Mouse (Mus musculus): ENCODE measurements around the gene Sec24d. TPM values are rescaled to one million over a fixed set of nuclear protein-coding genes. Genes with fewer than 3 reads are reported as not detected.

Gene Sec24d
- total RNA-seq, 1 experiment, result 20.0 TPM

- Histone ChIP-seq H3K27ac (ENCODE audit: insufficient read depth, low read depth, low read length, poor library complexity, severe bottlenecking) (no peak overlapping the region), H3K9me3 (ENCODE audit: control insufficient read depth, insufficient read depth, low read depth, low read length) (no peaks in the 10 kb centered on the region), H3K9ac (ENCODE audit: insufficient read depth, low read depth, low read length, poor library complexity, severe bottlenecking) (no peak overlapping the region), H3K4me1 (ENCODE audit: control insufficient read depth in 2 of 2, insufficient read depth in 2 of 2, low read length in 2 of 2, poor library complexity in 1 of 2) (peaks cover 0 to 5% of the 10 kb centered on the region in 2 experiments; a peak in 1 of 4 replicates), H3K4me3 (ENCODE audit: insufficient read depth in 1 of 2, low read depth in 1 of 2, low read length in 2 of 2, poor library complexity in 1 of 2, severe bottlenecking in 1 of 2) (no peak overlapping the region), H3K36me3 (ENCODE audit: control insufficient read depth, insufficient read depth, low read length, poor library complexity, severe bottlenecking) (peaks cover 4% of the 10 kb centered on the region; the same call in 1 of the 2 replicates)
- TF ChIP-seq HCFC1 (IDR thresholded peaks at IDR 0.05; ENCODE audit: borderline replicate concordance, insufficient read depth, low read length) (no peak), CHD2 (IDR thresholded peaks at IDR 0.05; ENCODE audit: low read depth, low read length) (no peak), MAFK (IDR thresholded peaks at IDR 0.05; ENCODE audit: insufficient read depth, low read depth, low read length) (no peak), ZC3H11A (IDR thresholded peaks at IDR 0.05; ENCODE audit: borderline replicate concordance, low read depth, low read length) (no peak), ZNF384 (IDR thresholded peaks at IDR 0.05; ENCODE audit: low read depth, low read length) (no peak)
- in situ Hi-C loops (cut with MboI; ENCODE audit: low sequenced_read_pairs in 2 of 2, unreplicated experiment in 2 of 2), result no loop called here
- no peak for DNase-seq (ENCODE audit: low read depth, low spot score)
These were observed 65.2 kb downstream of the Sec24d start for GRCm38 (mm10) chr3:123332330-123333054.

GRCm38 (mm10) chr3:123333055-123333424 is 65.8 kb downstream of the Sec24d start:
- H3K27ac ChIP-seq (ENCODE audit: insufficient read depth, low read depth, low read length, poor library complexity, severe bottlenecking), result no peak overlapping the region
- H3K9ac ChIP-seq (ENCODE audit: insufficient read depth, low read depth, low read length, poor library complexity, severe bottlenecking), result no peak overlapping the region
- H3K4me3 ChIP-seq (ENCODE audit: insufficient read depth in 1 of 2, low read depth in 1 of 2, low read length in 2 of 2, poor library complexity in 1 of 2, severe bottlenecking in 1 of 2), result no peak overlapping the region
- peaks cover 0 to 5% of the 10 kb centered on the region in 2 experiments; a peak in 1 of 4 replicates for H3K4me1 ChIP-seq (ENCODE audit: control insufficient read depth in 2 of 2, insufficient read depth in 2 of 2, low read length in 2 of 2, poor library complexity in 1 of 2)
- TF ChIP-seq MAFK (IDR thresholded peaks at IDR 0.05; ENCODE audit: insufficient read depth, low read depth, low read length) (peak; percentile 63), ZNF384 (IDR thresholded peaks at IDR 0.05; ENCODE audit: low read depth, low read length) (no peak)
- in situ Hi-C loops (cut with MboI; ENCODE audit: low sequenced_read_pairs in 2 of 2, unreplicated experiment in 2 of 2), result no loop called here
- DNase-seq (ENCODE audit: low read depth, low spot score), result no peak
- no peaks in the 10 kb centered on the region for H3K9me3 ChIP-seq (ENCODE audit: control insufficient read depth, insufficient read depth, low read depth, low read length)
- H3K36me3 ChIP-seq (ENCODE audit: control insufficient read depth, insufficient read depth, low read length, poor library complexity, severe bottlenecking), result peaks cover 3% of the 10 kb centered on the region; the same call in 1 of the 2 replicates

- Histone ChIP-seq H3K36me3 (ENCODE audit: control insufficient read depth, insufficient read depth, low read length, poor library complexity, severe bottlenecking) (no peaks in the 10 kb centered on the region), H3K9me3 (ENCODE audit: control insufficient read depth, insufficient read depth, low read depth, low read length) (no peaks in the 10 kb centered on the region), H3K4me1 (ENCODE audit: control insufficient read depth in 2 of 2, insufficient read depth in 2 of 2, low read length in 2 of 2, poor library complexity in 1 of 2) (peaks cover 0 to 5% of the 10 kb centered on the region in 2 experiments; a peak in 1 of 4 replicates), H3K4me3 (ENCODE audit: insufficient read depth in 1 of 2, low read depth in 1 of 2, low read length in 2 of 2, poor library complexity in 1 of 2, severe bottlenecking in 1 of 2) (no peak overlapping the region), H3K9ac (ENCODE audit: insufficient read depth, low read depth, low read length, poor library complexity, severe bottlenecking) (no peak overlapping the region), H3K27ac (ENCODE audit: insufficient read depth, low read depth, low read length, poor library complexity, severe bottlenecking) (no peak overlapping the region)
- in situ Hi-C loops (cut with MboI; ENCODE audit: low sequenced_read_pairs in 2 of 2, unreplicated experiment in 2 of 2), result no loop called here
- no peak for DNase-seq (ENCODE audit: low read depth, low spot score)
- TF ChIP-seq ZC3H11A (IDR thresholded peaks at IDR 0.05; ENCODE audit: borderline replicate concordance, low read depth, low read length) (no peak), MAFK (IDR thresholded peaks at IDR 0.05; ENCODE audit: insufficient read depth, low read depth, low read length) (no peak), CHD2 (IDR thresholded peaks at IDR 0.05; ENCODE audit: low read depth, low read length) (no peak), ZNF384 (IDR thresholded peaks at IDR 0.05; ENCODE audit: low read depth, low read length) (no peak), HCFC1 (IDR thresholded peaks at IDR 0.05; ENCODE audit: borderline replicate concordance, insufficient read depth, low read length) (no peak)
These were observed 67.7 kb downstream of the Sec24d start for GRCm38 (mm10) chr3:123334947-123335346.

- no peak overlapping the region for H3K27ac ChIP-seq (ENCODE audit: insufficient read depth, low read depth, low read length, poor library complexity, severe bottlenecking)
- no peak for DNase-seq (ENCODE audit: low read depth, low spot score)
- no peak overlapping the region for H3K9ac ChIP-seq (ENCODE audit: insufficient read depth, low read depth, low read length, poor library complexity, severe bottlenecking)
- H3K4me3 ChIP-seq (ENCODE audit: insufficient read depth in 1 of 2, low read depth in 1 of 2, low read length in 2 of 2, poor library complexity in 1 of 2, severe bottlenecking in 1 of 2), result no peak overlapping the region
- peaks cover 0 to 5% of the 10 kb centered on the region in 2 experiments; a peak in 1 of 4 replicates for H3K4me1 ChIP-seq (ENCODE audit: control insufficient read depth in 2 of 2, insufficient read depth in 2 of 2, low read length in 2 of 2, poor library complexity in 1 of 2)
- H3K36me3 ChIP-seq (ENCODE audit: control insufficient read depth, insufficient read depth, low read length, poor library complexity, severe bottlenecking), result no peaks in the 10 kb centered on the region
- in situ Hi-C loops (cut with MboI; ENCODE audit: low sequenced_read_pairs in 2 of 2, unreplicated experiment in 2 of 2), result no loop called here
- TF ChIP-seq CHD2 (IDR thresholded peaks at IDR 0.05; ENCODE audit: low read depth, low read length) (no peak), ZNF384 (IDR thresholded peaks at IDR 0.05; ENCODE audit: low read depth, low read length) (no peak), ZC3H11A (IDR thresholded peaks at IDR 0.05; ENCODE audit: borderline replicate concordance, low read depth, low read length) (no peak), MAFK (IDR thresholded peaks at IDR 0.05; ENCODE audit: insufficient read depth, low read depth, low read length) (no peak), HCFC1 (IDR thresholded peaks at IDR 0.05; ENCODE audit: borderline replicate concordance, insufficient read depth, low read length) (no peak)
- H3K9me3 ChIP-seq (ENCODE audit: control insufficient read depth, insufficient read depth, low read depth, low read length), result no peaks in the 10 kb centered on the region
These were observed 68.2 kb downstream of the Sec24d start for GRCm38 (mm10) chr3:123335480-123335879.

All from ES-E14 (cell line).